Comparison of ENCODE assay signal across 8 mouse cellular contexts in genomic region chr5:136102099-136102820, GRCm38 (mm10). TPM values are rescaled to one million over a fixed set of nuclear protein-coding genes. Genes with fewer than 3 reads are reported as not detected.
DNase-seq lines count a peak whose midpoint lies in the region; ATAC-seq lines count a peak whose summit lies in the region.

No protein-coding gene starts in this region.

- H3K4me2 ChIP-seq in heart, embryonic 13.5 days: peak overlapping the region; percentile 65
- H3K4me2 ChIP-seq in kidney, embryonic 16.5 days (replicated peaks; ENCODE audit: low read depth, low read length): peak overlapping the region; percentile 73
- H3K4me2 ChIP-seq in liver, embryonic 12.5 days: peak overlapping the region; percentile 73
- H3K4me2 ChIP-seq in stomach, embryonic 14.5 days (replicated peaks; ENCODE audit: low read depth, low read length): peak overlapping the region; percentile 61

- peaks cover 45% of the 10 kb centered on the region for H3K27me3 ChIP-seq in embryonic facial prominence, embryonic 10.5 days (replicated peaks; ENCODE audit: low read depth, poor library complexity, severe bottlenecking)
- H3K27me3 ChIP-seq in heart, embryonic 13.5 days (replicated peaks): peaks cover 50% of the 10 kb centered on the region
- H3K27me3 ChIP-seq in kidney, embryonic 16.5 days (ENCODE audit: insufficient read depth, low read length): no peaks in the 10 kb centered on the region
- peaks cover 35% of the 10 kb centered on the region for H3K27me3 ChIP-seq in liver, embryonic 12.5 days (replicated peaks)
- H3K27me3 ChIP-seq in stomach, embryonic 14.5 days (ENCODE audit: control insufficient read depth, insufficient read depth, low read length): no peaks in the 10 kb centered on the region

- 7% methylated on average over 41 of the region's 41 CpGs for WGBS in embryonic facial prominence, embryonic 10.5 days
- WGBS in heart, embryonic 13.5 days: 6% methylated on average over 41 of the region's 41 CpGs
- WGBS in kidney, embryonic 16.5 days: 7% methylated on average over 41 of the region's 41 CpGs
- WGBS in liver, embryonic 12.5 days (ENCODE audit: insufficient replicate concordance): 6% methylated on average over 41 of the region's 41 CpGs
- WGBS in stomach, embryonic 14.5 days: 8% methylated on average over 41 of the region's 41 CpGs

- H3K4me3 ChIP-seq in embryonic facial prominence, embryonic 10.5 days: peak overlapping the region; percentile 52
- peak overlapping the region; percentile 40 for H3K4me3 ChIP-seq in heart, embryonic 13.5 days
- peak overlapping the region; percentile 36 for H3K4me3 ChIP-seq in kidney, embryonic 16.5 days (ENCODE audit: low read length)
- peak overlapping the region; percentile 42 for H3K4me3 ChIP-seq in liver, embryonic 12.5 days
- peak overlapping the region; percentile 28 for H3K4me3 ChIP-seq in stomach, embryonic 14.5 days (ENCODE audit: low read depth, low read length)

- no peak for ATAC-seq in heart, embryonic 13.5 days (ENCODE audit: extremely low read depth, insufficient number of reproducible peaks, low FRiP score, low TSS enrichment)
- ATAC-seq in kidney, embryonic 16.5 days (ENCODE audit: low FRiP score, low TSS enrichment): peak; percentile 83
- ATAC-seq in liver, embryonic 12.5 days: peak; percentile 74
- ATAC-seq in stomach, embryonic 14.5 days (ENCODE audit: insufficient number of reproducible peaks, insufficient read depth, low FRiP score, low read depth): peak; percentile 87

- peaks cover 4% of the 10 kb centered on the region; the same call in 1 of the 2 replicates for H3K9me3 ChIP-seq in embryonic facial prominence, embryonic 10.5 days
- H3K9me3 ChIP-seq in heart, embryonic 13.5 days: no peaks in the 10 kb centered on the region
- peaks cover 4% of the 10 kb centered on the region; the same call in 1 of the 2 replicates for H3K9me3 ChIP-seq in kidney, embryonic 16.5 days (ENCODE audit: low read length)
- H3K9me3 ChIP-seq in liver, embryonic 12.5 days (replicated peaks): 0 out of 2 replicates have a peak, but pooled peaks cover 3% of the 10 kb centered on the region
- no peaks in the 10 kb centered on the region for H3K9me3 ChIP-seq in stomach, embryonic 14.5 days (ENCODE audit: control insufficient read depth, low read depth, low read length)

- peak; percentile 45 to 48 for DNase-seq in heart, adult 18-20 months
- DNase-seq in heart, adult 8-10 months (ENCODE audit: low spot score): no peak
- peak; percentile 85 for DNase-seq in embryonic facial prominence, embryonic 10.5 days (ENCODE audit: low spot score)
- peak; percentile 74 for DNase-seq in neural tube, embryonic 10.5 days (ENCODE audit: extremely low spot score, low spot score)

- 0 out of 2 replicates have a peak overlapping the region, but pooled peaks have one; percentile 31 for H3K27ac ChIP-seq in embryonic facial prominence, embryonic 10.5 days (replicated peaks)
- H3K27ac ChIP-seq in heart, embryonic 13.5 days (replicated peaks): no peak overlapping the region
- H3K27ac ChIP-seq in kidney, embryonic 16.5 days (ENCODE audit: low read length): no peak overlapping the region
- H3K27ac ChIP-seq in liver, embryonic 12.5 days: no peak overlapping the region
- H3K27ac ChIP-seq in stomach, embryonic 14.5 days (ENCODE audit: low read length): no peak overlapping the region

- H3K4me1 ChIP-seq in embryonic facial prominence, embryonic 10.5 days: peaks cover 12% of the 10 kb centered on the region
- peaks cover 4% of the 10 kb centered on the region for H3K4me1 ChIP-seq in heart, embryonic 13.5 days
- H3K4me1 ChIP-seq in kidney, embryonic 16.5 days (ENCODE audit: insufficient read depth, low read length): 0 out of 2 replicates have a peak, but pooled peaks cover 4% of the 10 kb centered on the region
- peaks cover 18% of the 10 kb centered on the region for H3K4me1 ChIP-seq in liver, embryonic 12.5 days
- peaks cover 8% of the 10 kb centered on the region; the same call in 1 of the 2 replicates for H3K4me1 ChIP-seq in stomach, embryonic 14.5 days (ENCODE audit: control insufficient read depth, insufficient read depth, low read length)

- H3K36me3 ChIP-seq in embryonic facial prominence, embryonic 10.5 days (replicated peaks): no peaks in the 10 kb centered on the region
- H3K36me3 ChIP-seq in heart, embryonic 13.5 days: no peaks in the 10 kb centered on the region
- 0 out of 2 replicates have a peak, but pooled peaks cover 6% of the 10 kb centered on the region for H3K36me3 ChIP-seq in kidney, embryonic 16.5 days (ENCODE audit: insufficient read depth, low read length)
- H3K36me3 ChIP-seq in liver, embryonic 12.5 days: no peaks in the 10 kb centered on the region
- H3K36me3 ChIP-seq in stomach, embryonic 14.5 days (ENCODE audit: control insufficient read depth, insufficient read depth, low read length): no peaks in the 10 kb centered on the region

- H3K9ac ChIP-seq in heart, embryonic 13.5 days: peak overlapping the region; percentile 54
- peak overlapping the region; percentile 60 for H3K9ac ChIP-seq in kidney, embryonic 16.5 days (replicated peaks; ENCODE audit: low read length)
- peak overlapping the region; percentile 55 for H3K9ac ChIP-seq in liver, embryonic 12.5 days
- H3K9ac ChIP-seq in stomach, embryonic 14.5 days (replicated peaks; ENCODE audit: low read depth, low read length): 0 out of 2 replicates have a peak overlapping the region, but pooled peaks have one; percentile 14

RNA-seq across cellular contexts. Expression of gene Polr2j, which starts 14.2 kb away (rescaled TPM):
- 10 to 100 TPM; 63.7 to 78.8 TPM for total RNA-seq in heart, adult 18-20 months (2021)
- total RNA-seq in heart, adult 8-10 months (2022): 10 to 100 TPM; 73.1 to 88.1 (median 78.9) TPM
- polyA plus RNA-seq in embryonic facial prominence, embryonic 10.5 days (2016; fragmentation: Nextera tagmentation; extraction: Ambion mirVana): 300 and 301 TPM in 2 replicates
- 139 and 175 TPM in 2 replicates for polyA plus RNA-seq in heart, embryonic 13.5 days (2015; fragmentation: Nextera tagmentation; extraction: Ambion mirVana)
- 243 and 245 TPM in 2 replicates for polyA plus RNA-seq in kidney, embryonic 16.5 days (2015; fragmentation: Nextera tagmentation; extraction: Ambion mirVana)
- polyA plus RNA-seq in liver, embryonic 12.5 days (2016; fragmentation: Nextera tagmentation; extraction: Ambion mirVana): 186 and 191 TPM in 2 replicates
- polyA plus RNA-seq in stomach, embryonic 14.5 days (2014; fragmentation: Nextera tagmentation; extraction: Ambion mirVana): 239 and 243 TPM in 2 replicates

RNA-seq across cellular contexts. Expression of gene Rasa4, which starts 18.5 kb away (rescaled TPM):
- total RNA-seq in heart, adult 18-20 months (2021): 1 to 10 TPM; 4.8 to 5.4 TPM
- 1 to 10 TPM; 6.6 to 7.6 (median 6.9) TPM for total RNA-seq in heart, adult 8-10 months (2022)
- polyA plus RNA-seq in embryonic facial prominence, embryonic 10.5 days (2016; fragmentation: Nextera tagmentation; extraction: Ambion mirVana): 2.4 and 4.7 TPM in 2 replicates
- 1.6 TPM in 2 replicates for polyA plus RNA-seq in heart, embryonic 13.5 days (2015; fragmentation: Nextera tagmentation; extraction: Ambion mirVana)
- 15.9 and 18.5 TPM in 2 replicates for polyA plus RNA-seq in kidney, embryonic 16.5 days (2015; fragmentation: Nextera tagmentation; extraction: Ambion mirVana)
- polyA plus RNA-seq in liver, embryonic 12.5 days (2016; fragmentation: Nextera tagmentation; extraction: Ambion mirVana): 1.5 and 1.6 TPM in 2 replicates
- polyA plus RNA-seq in stomach, embryonic 14.5 days (2014; fragmentation: Nextera tagmentation; extraction: Ambion mirVana): 10.2 and 11.0 TPM in 2 replicates

RNA-seq across cellular contexts. Expression of gene Lrwd1, which starts 33.6 kb away (rescaled TPM):
- 1 to 10 TPM; 5.5 to 5.7 TPM for total RNA-seq in heart, adult 18-20 months (2021)
- 1 to 10 TPM; 5.4 to 6.9 (median 6.0) TPM for total RNA-seq in heart, adult 8-10 months (2022)
- 59.7 and 62.4 TPM in 2 replicates for polyA plus RNA-seq in embryonic facial prominence, embryonic 10.5 days (2016; fragmentation: Nextera tagmentation; extraction: Ambion mirVana)
- 18.1 and 19.6 TPM in 2 replicates for polyA plus RNA-seq in heart, embryonic 13.5 days (2015; fragmentation: Nextera tagmentation; extraction: Ambion mirVana)
- 39.5 and 40.2 TPM in 2 replicates for polyA plus RNA-seq in kidney, embryonic 16.5 days (2015; fragmentation: Nextera tagmentation; extraction: Ambion mirVana)
- polyA plus RNA-seq in liver, embryonic 12.5 days (2016; fragmentation: Nextera tagmentation; extraction: Ambion mirVana): 53.4 and 54.5 TPM in 2 replicates
- polyA plus RNA-seq in stomach, embryonic 14.5 days (2014; fragmentation: Nextera tagmentation; extraction: Ambion mirVana): 28.7 and 28.8 TPM in 2 replicates

RNA-seq across cellular contexts. Expression of gene Alkbh4, which starts 33.7 kb away (rescaled TPM):
- 1 to 10 TPM; 4.7 to 4.9 TPM for total RNA-seq in heart, adult 18-20 months (2021)
- 1 to 10 TPM; 4.0 to 5.4 (median 4.6) TPM for total RNA-seq in heart, adult 8-10 months (2022)
- 26.3 and 29.1 TPM in 2 replicates for polyA plus RNA-seq in embryonic facial prominence, embryonic 10.5 days (2016; fragmentation: Nextera tagmentation; extraction: Ambion mirVana)
- polyA plus RNA-seq in heart, embryonic 13.5 days (2015; fragmentation: Nextera tagmentation; extraction: Ambion mirVana): 13.1 and 13.9 TPM in 2 replicates
- 19.3 and 20.2 TPM in 2 replicates for polyA plus RNA-seq in kidney, embryonic 16.5 days (2015; fragmentation: Nextera tagmentation; extraction: Ambion mirVana)
- 17.0 and 18.8 TPM in 2 replicates for polyA plus RNA-seq in liver, embryonic 12.5 days (2016; fragmentation: Nextera tagmentation; extraction: Ambion mirVana)
- 16.2 and 18.1 TPM in 2 replicates for polyA plus RNA-seq in stomach, embryonic 14.5 days (2014; fragmentation: Nextera tagmentation; extraction: Ambion mirVana)

RNA-seq across cellular contexts. Expression of gene Upk3bl, which starts 48.0 kb away (rescaled TPM):
- not detected for total RNA-seq in heart, adult 18-20 months (2021)
- total RNA-seq in heart, adult 8-10 months (2022): not detected
- 6.0 and 6.7 TPM in 2 replicates for polyA plus RNA-seq in embryonic facial prominence, embryonic 10.5 days (2016; fragmentation: Nextera tagmentation; extraction: Ambion mirVana)
- 0.13 and 0.43 TPM in 2 replicates for polyA plus RNA-seq in heart, embryonic 13.5 days (2015; fragmentation: Nextera tagmentation; extraction: Ambion mirVana)
- 2.2 and 3.6 TPM in 2 replicates for polyA plus RNA-seq in kidney, embryonic 16.5 days (2015; fragmentation: Nextera tagmentation; extraction: Ambion mirVana)
- 0.13 and 0.14 TPM in 2 replicates for polyA plus RNA-seq in liver, embryonic 12.5 days (2016; fragmentation: Nextera tagmentation; extraction: Ambion mirVana)
- polyA plus RNA-seq in stomach, embryonic 14.5 days (2014; fragmentation: Nextera tagmentation; extraction: Ambion mirVana): 62.4 and 63.0 TPM in 2 replicates
